In genomic region chr12:31266686-31267085, GRCm38 (mm10) we compare ENCODE assay signal across 9 mouse cellular contexts. TPM values are rescaled to one million over a fixed set of nuclear protein-coding genes. Genes with fewer than 3 reads are reported as not detected.
DNase-seq lines count a peak whose midpoint lies in the region; ATAC-seq and TF ChIP-seq lines count a peak whose summit lies in the region.
"Had no signal": no experiment of that assay in that cellular context is flagged by ENCODE, and none has a peak within 500 bp of the region (broad histone marks: within the 10 kb centered on the region; RNA-seq: fewer than 3 reads in every experiment).

No protein-coding gene starts in this region.

- TF ChIP-seq POLR2A in thymus, adult 2 months (IDR thresholded peaks at IDR 0.05; ENCODE audit: control insufficient read depth, extremely low read depth, insufficient read depth, low read length, poor library complexity): no peak

- no peak for ATAC-seq in lung, embryonic 16.5 days (ENCODE audit: low read depth)
- ATAC-seq in intestine, postnatal 0 days: no peak
- ATAC-seq in midbrain, postnatal 0 days (ENCODE audit: low FRiP score): no peak; the same call in 1 of the 2 replicates

- peak overlapping the region; percentile 75 for H3K4me3 ChIP-seq in lung, embryonic 16.5 days (ENCODE audit: low read length)
- H3K4me3 ChIP-seq in intestine, postnatal 0 days (ENCODE audit: low read depth, low read length): peak overlapping the region; percentile 53
- H3K4me3 ChIP-seq in midbrain, postnatal 0 days (ENCODE audit: low read depth, low read length): peak overlapping the region; percentile 50
- no peak overlapping the region for H3K4me3 ChIP-seq in thymus, adult 2 months (ENCODE audit: control insufficient read depth, insufficient read depth, low read length)

- DNase-seq in lung, postnatal 14 days: no peak
- peak; percentile 96 for DNase-seq in heart, adult 11 months
- DNase-seq in midbrain, postnatal 0 days (ENCODE audit: low spot score): no peak
- DNase-seq in urinary bladder, postnatal 4 days (ENCODE audit: low spot score in 2 of 2): no peak
- DNase-seq in left cerebral cortex, adult 18-20 months (ENCODE audit: low spot score in 2 of 2): no peak
- no peak for DNase-seq in thymus, adult 2 months

- H3K36me3 ChIP-seq in lung, embryonic 16.5 days (ENCODE audit: control insufficient read depth, insufficient read depth, low read length): peaks cover 4% of the 10 kb centered on the region; the same call in 1 of the 2 replicates
- no peaks in the 10 kb centered on the region for H3K36me3 ChIP-seq in intestine, postnatal 0 days (ENCODE audit: control insufficient read depth, insufficient read depth)
- H3K36me3 ChIP-seq in midbrain, postnatal 0 days (ENCODE audit: insufficient read depth, low read length): no peaks in the 10 kb centered on the region
- no peaks in the 10 kb centered on the region for H3K36me3 ChIP-seq in thymus, adult 2 months (ENCODE audit: control insufficient read depth, insufficient read depth, low read length)

- peak overlapping the region; percentile 76 for H3K4me2 ChIP-seq in lung, embryonic 16.5 days (ENCODE audit: low read depth, low read length)
- peak overlapping the region; percentile 87 for H3K4me2 ChIP-seq in intestine, postnatal 0 days (replicated peaks; ENCODE audit: low read depth)
- peak overlapping the region; percentile 95 for H3K4me2 ChIP-seq in midbrain, postnatal 0 days (ENCODE audit: low read depth, low read length, poor library complexity, severe bottlenecking)

- no peak overlapping the region for H3K27ac ChIP-seq in lung, embryonic 16.5 days (ENCODE audit: low read length)
- H3K27ac ChIP-seq in intestine, postnatal 0 days (ENCODE audit: low read depth, low read length): no peak overlapping the region
- H3K27ac ChIP-seq in midbrain, postnatal 0 days (ENCODE audit: low read depth, low read length): no peak overlapping the region
- no peak overlapping the region for H3K27ac ChIP-seq in thymus, adult 2 months (ENCODE audit: control insufficient read depth, insufficient read depth, low read length)

- H3K9ac ChIP-seq in lung, embryonic 16.5 days (ENCODE audit: low read length): peak overlapping the region; percentile 85
- H3K9ac ChIP-seq in intestine, postnatal 0 days (ENCODE audit: low read depth, low read length): peak overlapping the region; percentile 57; the same call in 1 of the 2 replicates
- peak overlapping the region; percentile 56; the same call in 1 of the 2 replicates for H3K9ac ChIP-seq in midbrain, postnatal 0 days (replicated peaks; ENCODE audit: low read length, poor library complexity, severe bottlenecking)

- 6% methylated on average over 15 of the region's 15 CpGs for WGBS in lung, embryonic 16.5 days
- 23% methylated on average over 15 of the region's 15 CpGs for WGBS in intestine, postnatal 0 days
- 6% methylated on average over 15 of the region's 15 CpGs for WGBS in midbrain, postnatal 0 days
- 11% methylated on average over 15 of the region's 15 CpGs for WGBS in thymus, adult 2 months

- no peaks in the 10 kb centered on the region for H3K27me3 ChIP-seq in lung, embryonic 16.5 days (ENCODE audit: control insufficient read depth, insufficient read depth, low read depth, low read length)
- peaks cover 23% of the 10 kb centered on the region for H3K27me3 ChIP-seq in intestine, postnatal 0 days (replicated peaks; ENCODE audit: control insufficient read depth, insufficient read depth, low read length)
- peaks cover 22% of the 10 kb centered on the region for H3K27me3 ChIP-seq in midbrain, postnatal 0 days (ENCODE audit: insufficient read depth, low read length)
- H3K27me3 ChIP-seq in thymus, adult 2 months (ENCODE audit: control insufficient read depth, insufficient read depth, low read length): no peaks in the 10 kb centered on the region

- H3K9me3 ChIP-seq in lung, embryonic 16.5 days (ENCODE audit: control insufficient read depth, low read length): no peaks in the 10 kb centered on the region
- no peaks in the 10 kb centered on the region for H3K9me3 ChIP-seq in intestine, postnatal 0 days (ENCODE audit: control insufficient read depth)
- H3K9me3 ChIP-seq in midbrain, postnatal 0 days (ENCODE audit: low read length): no peaks in the 10 kb centered on the region

- H3K4me1 ChIP-seq in lung, embryonic 16.5 days (replicated peaks; ENCODE audit: control insufficient read depth, insufficient read depth, low read length): peaks cover 43% of the 10 kb centered on the region
- H3K4me1 ChIP-seq in intestine, postnatal 0 days (replicated peaks; ENCODE audit: control insufficient read depth, insufficient read depth, low read length): 0 out of 2 replicates have a peak, but pooled peaks cover 5% of the 10 kb centered on the region
- H3K4me1 ChIP-seq in midbrain, postnatal 0 days (ENCODE audit: insufficient read depth, low read length): peaks cover 6% of the 10 kb centered on the region; the same call in 1 of the 2 replicates
- no peaks in the 10 kb centered on the region for H3K4me1 ChIP-seq in thymus, adult 2 months (replicated peaks; ENCODE audit: control insufficient read depth, insufficient read depth, low read length)

- TF ChIP-seq CTCF in intestine, postnatal 0 days (IDR thresholded peaks at IDR 0.05; ENCODE audit: low read depth): no peak
- peak; percentile 27 for TF ChIP-seq CTCF in midbrain, postnatal 0 days (IDR thresholded peaks at IDR 0.05)
- TF ChIP-seq CTCF in thymus, adult 2 months (IDR thresholded peaks at IDR 0.05; ENCODE audit: borderline replicate concordance, control insufficient read depth, extremely low read depth, insufficient read depth, low read length, poor library complexity): no peak

RNA-seq across cellular contexts. Expression of gene Lamb1, which starts 1.7 kb away (rescaled TPM):
- polyA plus RNA-seq in lung, embryonic 16.5 days (2015; fragmentation: Nextera tagmentation; extraction: Ambion mirVana): 121 and 131 TPM in 2 replicates
- 25.8 and 27.5 TPM in 2 replicates for polyA plus RNA-seq in intestine, postnatal 0 days (2015; fragmentation: Nextera tagmentation; extraction: Ambion mirVana)
- total RNA-seq in midbrain, postnatal 0 days (2014; rRNA removed): 19.5 and 24.6 TPM in 2 replicates
- polyA plus RNA-seq in midbrain, postnatal 0 days (2015; fragmentation: Nextera tagmentation; extraction: Ambion mirVana): 7.6 and 8.1 TPM in 2 replicates
- 10 to 100 TPM; 16.4 to 17.3 TPM for total RNA-seq in left cerebral cortex, adult 18-20 months (2021)
- polyA plus RNA-seq in thymus, adult 2 months (2012; rRNA removed): 14.0 TPM in 2 replicates

RNA-seq across cellular contexts. Expression of gene Gm6993, which starts 26.1 kb away (rescaled TPM):
- polyA plus RNA-seq in lung, embryonic 16.5 days (2015; fragmentation: Nextera tagmentation; extraction: Ambion mirVana): not detected in 2 replicates
- polyA plus RNA-seq in intestine, postnatal 0 days (2015; fragmentation: Nextera tagmentation; extraction: Ambion mirVana): not detected in 2 replicates
- total RNA-seq in midbrain, postnatal 0 days (2014; rRNA removed): not detected in 2 replicates
- not detected in 2 replicates for polyA plus RNA-seq in midbrain, postnatal 0 days (2015; fragmentation: Nextera tagmentation; extraction: Ambion mirVana)
- not detected for total RNA-seq in left cerebral cortex, adult 18-20 months (2021)
- not detected in 2 replicates for polyA plus RNA-seq in thymus, adult 2 months (2012; rRNA removed)
- total RNA-seq: layer of hippocampus, postnatal 25 days had no signal
